Mouse (Mus musculus) G1E (cell line): ENCODE measurements around the gene Slc25a13.

Experiments used
- CTCF ChIP-seq: IDR thresholded peaks from 2 replicates; pipeline ENCODE4 v1.5.1; 2012; ENCODE audit warnings: low read depth, low read length, inconsistent platforms, mixed read lengths
- GATA1 ChIP-seq: IDR thresholded peaks from 2 replicates; pipeline ENCODE4 v1.6.1; 2012; ENCODE audit warnings: borderline replicate concordance, low read length, inconsistent platforms, mixed read lengths
- POLR2AphosphoS5 ChIP-seq: IDR thresholded peaks from 2 replicates; pipeline ENCODE4 v1.6.1; 2012; ENCODE audit warnings: low read depth, low read length, inconsistent platforms; ENCODE audit not compliant: insufficient replicate concordance
- TAL1 ChIP-seq: conservative IDR thresholded peaks from 2 replicates; pipeline ENCODE4 v1.6.1; 2012; ENCODE audit warnings: low read depth, low read length, inconsistent platforms, mixed read lengths

DNA sequence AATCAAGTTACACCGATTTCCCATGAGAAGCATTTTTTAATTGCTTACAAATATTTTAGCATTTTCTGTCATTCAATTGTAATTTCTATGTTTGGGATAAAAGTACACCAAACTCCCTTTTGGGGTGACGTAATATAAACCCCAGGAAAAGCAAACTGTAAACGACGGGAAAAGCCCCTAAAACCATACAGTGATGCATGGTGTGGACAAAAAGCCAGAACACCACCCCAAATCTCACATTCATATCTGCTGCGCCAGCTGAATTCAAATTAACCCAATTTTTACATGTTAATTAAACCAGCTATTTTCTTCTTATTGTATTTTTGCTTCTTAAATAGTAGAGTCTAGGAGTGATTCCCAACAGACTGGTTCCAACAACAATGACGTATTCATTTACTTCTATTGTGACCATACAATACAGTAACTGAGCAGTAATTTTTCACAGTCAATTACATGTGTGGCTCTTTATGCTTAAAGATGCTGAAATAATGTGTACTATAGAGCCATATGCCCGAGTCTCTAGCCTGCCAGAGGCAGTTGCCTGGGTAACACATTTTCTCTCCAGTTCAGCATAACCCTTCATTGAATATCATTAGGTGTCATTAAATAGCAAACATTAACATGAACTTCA, 53.9 kb downstream of the Slc25a13 start:
- TF ChIP-seq GATA1, result no peak
- TF ChIP-seq CTCF, result no peak
- TF ChIP-seq TAL1, result no peak
- TF ChIP-seq POLR2AphosphoS5, result no peak
